Mouse (Mus musculus) cerebellum, adult 8-10 months (tissue): ENCODE measurements around the gene Synrg.

Experiments
- DNase-seq: peaks from one replicate; pipeline ENCODE4 v3.0.0; 2022

The Synrg gene

DNA sequence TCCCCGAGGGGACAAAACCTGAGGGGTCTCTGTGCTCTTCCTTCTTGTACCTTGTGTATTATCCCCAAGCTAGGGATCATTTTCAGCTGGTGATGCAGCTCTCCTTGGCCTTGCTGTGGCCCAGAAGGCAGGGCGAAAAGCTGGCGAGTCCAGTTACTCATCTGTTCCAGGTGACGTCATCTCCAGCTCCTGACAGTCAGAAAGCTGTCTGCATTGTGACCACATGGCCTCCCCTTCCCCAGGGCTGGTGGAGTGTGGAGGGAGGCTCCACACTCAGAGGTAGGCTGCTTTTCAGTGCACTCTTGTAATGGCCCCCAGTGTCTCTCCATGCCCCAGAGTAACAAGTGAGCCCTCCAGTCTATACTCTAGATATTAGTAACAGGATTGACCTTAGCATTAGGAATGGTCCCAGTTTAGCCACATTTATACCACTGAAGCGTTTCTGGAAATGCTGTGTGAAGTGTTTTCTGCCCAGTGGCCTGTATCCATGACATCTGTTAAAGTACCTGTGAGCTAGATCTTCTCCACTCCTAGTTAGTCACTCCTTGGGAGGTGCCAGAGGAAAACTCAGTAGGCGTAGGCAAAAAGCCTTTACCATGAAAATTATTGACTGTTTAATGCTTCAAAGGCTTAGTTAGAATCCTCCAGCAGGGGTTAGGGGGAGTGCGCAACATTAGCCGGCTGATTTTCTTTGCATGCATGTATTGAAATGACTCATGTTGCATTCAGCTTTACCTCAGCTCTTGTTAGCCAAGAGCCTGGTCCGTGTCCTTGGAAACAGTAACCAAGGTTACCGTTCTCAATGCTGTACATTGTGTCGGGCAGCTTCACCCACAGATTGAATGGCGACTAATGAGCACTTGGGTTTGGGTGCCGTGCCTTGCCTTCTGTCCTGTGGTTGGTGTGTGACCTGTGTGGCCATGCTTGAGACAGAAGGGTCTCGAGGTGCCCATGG is 78.9 kb downstream of the Synrg start:
- DNase-seq, result no peak

- DNase-seq, result no peak
Measured at GRCm38 (mm10) chr11:84044988-84045387, 80.8 kb downstream of the Synrg start.

DNA sequence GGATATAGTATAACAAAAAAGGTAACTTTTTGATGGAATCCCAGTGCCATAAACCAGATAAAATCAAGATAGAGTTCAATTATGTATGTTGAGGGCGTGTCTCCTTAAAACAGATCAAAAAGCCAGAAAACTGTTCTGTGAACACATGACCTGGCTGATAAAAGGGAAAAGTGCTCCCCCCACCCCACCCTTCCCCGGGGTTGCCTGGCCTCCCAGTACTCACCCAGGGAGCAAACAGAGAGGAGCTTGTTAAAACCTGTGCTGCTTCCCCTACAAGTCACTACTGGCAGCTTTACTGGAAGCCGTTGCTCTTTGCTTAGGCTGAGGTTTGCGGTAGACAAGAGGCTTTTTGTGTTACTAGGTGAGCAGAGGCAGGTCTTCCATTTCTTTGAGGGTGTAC is 83.0 kb downstream of the Synrg start:
- DNase-seq, result no peak

DNA sequence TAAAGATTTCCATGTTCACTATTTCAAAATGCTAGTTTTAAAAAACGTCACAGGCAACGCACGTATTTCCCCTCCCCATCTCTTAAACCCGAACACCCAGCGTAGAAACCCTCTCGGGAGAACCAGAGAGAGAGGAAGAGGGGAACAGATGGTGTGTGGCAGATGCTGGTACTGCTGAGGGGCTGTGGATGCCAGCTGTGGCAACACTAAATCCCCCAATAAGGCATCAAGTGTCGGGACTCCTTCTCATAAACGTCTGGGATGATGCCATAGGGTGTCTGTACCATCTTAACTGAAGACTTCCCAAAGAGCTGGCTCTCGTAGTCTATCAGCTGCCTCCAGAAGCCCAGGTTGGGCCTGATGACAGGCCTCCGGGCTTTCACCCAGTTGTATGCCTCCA is 84.2 kb downstream of the Synrg start:
- no peak for DNase-seq

- DNase-seq, result no peak
Measured at GRCm38 (mm10) chr11:84053055-84053454, 88.8 kb downstream of the Synrg start.

GRCm38 (mm10) chr11:84053524-84054163 is 89.4 kb downstream of the Synrg start:
- peak; percentile 92 for DNase-seq

- no peak for DNase-seq
Measured at GRCm38 (mm10) chr11:84057418-84057817, 93.2 kb downstream of the Synrg start.

DNA sequence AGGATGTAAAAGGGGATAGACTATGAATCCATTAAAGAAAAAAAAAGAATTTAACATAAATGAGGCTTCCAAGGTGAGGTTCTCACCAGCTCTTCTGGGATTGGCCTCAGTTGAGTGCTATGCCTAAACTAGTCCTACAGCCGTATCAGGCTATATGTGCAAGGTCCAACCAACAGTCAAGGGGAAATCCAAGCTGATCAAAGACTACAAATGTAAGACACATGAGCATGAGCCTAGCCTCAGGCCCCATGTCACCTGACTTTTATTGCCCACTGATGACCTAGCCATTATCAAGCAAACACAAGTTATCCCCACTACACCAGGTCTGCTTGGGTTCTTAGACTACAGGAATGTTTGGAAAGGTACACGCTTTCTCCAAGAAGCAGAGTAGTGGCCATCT is 95.6 kb downstream of the Synrg start:
- DNase-seq, result no peak

DNA sequence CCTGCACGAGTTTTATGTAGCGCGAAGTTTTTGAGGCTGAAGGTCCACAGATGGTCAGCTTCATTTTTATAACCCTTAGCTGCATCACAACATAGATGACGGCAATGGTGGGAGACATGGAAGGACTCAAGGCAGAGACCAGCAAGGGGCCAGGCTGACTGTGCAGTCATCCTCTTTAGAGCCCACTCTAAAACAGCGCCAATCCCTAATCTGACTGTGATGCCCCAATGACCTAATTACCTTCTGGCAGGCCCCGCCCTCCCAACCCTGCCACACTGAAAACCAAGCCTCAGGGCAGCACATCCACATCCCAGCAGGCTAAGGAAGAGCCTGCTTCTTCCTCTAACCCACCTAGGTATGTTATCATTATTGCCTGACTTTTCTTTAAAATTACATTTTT is 96.4 kb downstream of the Synrg start:
- no peak for DNase-seq

GRCm38 (mm10) chr11:84061881-84062280 is 97.7 kb downstream of the Synrg start:
- no peak for DNase-seq

- no peak for DNase-seq
Measured at GRCm38 (mm10) chr11:84062805-84063204, 98.6 kb downstream of the Synrg start.

DNA sequence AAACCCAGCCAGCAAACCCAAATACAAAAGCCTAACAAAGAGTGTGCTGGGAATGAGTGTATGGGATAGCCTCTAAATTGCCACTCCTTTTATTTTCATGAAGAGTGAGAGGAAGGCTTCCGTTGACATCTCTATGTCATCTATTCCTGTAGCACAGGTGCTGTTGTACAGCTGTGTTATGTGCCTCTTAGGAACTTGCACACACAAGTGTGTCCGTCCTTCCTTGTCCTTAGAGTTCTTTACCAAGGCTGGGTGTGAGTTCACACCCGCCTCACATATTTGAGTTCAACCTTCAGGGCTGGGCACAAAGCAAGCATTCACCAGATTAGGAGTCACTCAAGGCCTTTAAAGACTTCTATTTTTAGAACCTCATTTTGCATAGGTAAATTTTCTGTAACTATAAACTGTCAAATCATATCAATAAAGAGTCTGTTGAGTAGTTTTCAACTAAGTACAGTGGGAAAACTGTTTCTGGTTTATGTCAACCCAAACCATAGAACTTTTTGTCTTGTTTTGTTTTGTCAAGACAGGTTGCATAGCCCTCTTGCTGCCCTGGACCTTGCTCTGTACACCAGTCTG is 99.5 kb downstream of the Synrg start:
- no peak for DNase-seq

GRCm38 (mm10) chr11:84066071-84066481 is 101.8 kb downstream of the Synrg start:
- DNase-seq, result peak; percentile 53

DNA sequence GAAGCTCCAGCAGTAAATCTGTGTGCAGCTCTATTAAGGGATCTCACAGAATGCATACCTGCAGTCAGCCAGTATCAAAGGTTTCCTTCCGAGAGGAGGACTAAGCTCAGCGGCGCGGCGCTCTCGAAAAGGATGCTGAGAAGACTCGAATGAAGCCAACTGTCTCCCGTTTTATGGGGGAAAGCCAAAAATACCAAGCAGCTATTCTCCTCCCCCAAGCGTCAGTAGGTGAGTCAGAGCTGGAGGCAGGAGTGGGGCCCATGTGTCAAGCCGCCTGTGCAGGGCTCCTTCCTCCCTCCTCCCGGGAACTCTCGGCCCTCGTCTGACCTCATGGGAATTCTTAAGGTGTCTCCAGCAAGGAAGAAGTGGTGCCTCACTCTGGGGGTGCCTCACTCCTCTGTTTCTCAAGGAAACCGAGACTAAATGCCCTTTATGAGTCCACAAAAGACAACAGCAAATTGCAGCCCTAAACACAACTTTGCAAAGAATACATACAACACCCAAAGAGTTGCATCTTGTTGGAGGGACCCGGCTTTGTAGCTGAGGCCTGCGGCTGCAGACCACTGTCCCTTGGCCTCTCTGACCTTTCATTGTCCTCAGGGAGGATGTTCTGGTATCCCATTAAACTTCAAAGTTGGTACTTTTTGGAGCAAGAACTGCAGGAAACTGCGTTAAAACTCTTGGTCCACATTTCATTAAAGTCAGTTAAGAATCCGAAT is 102.9 kb downstream of the Synrg start:
- peak; percentile 81 for DNase-seq

GRCm38 (mm10) chr11:84067720-84068190 is 103.5 kb downstream of the Synrg start:
- peak; percentile 59 for DNase-seq

DNA sequence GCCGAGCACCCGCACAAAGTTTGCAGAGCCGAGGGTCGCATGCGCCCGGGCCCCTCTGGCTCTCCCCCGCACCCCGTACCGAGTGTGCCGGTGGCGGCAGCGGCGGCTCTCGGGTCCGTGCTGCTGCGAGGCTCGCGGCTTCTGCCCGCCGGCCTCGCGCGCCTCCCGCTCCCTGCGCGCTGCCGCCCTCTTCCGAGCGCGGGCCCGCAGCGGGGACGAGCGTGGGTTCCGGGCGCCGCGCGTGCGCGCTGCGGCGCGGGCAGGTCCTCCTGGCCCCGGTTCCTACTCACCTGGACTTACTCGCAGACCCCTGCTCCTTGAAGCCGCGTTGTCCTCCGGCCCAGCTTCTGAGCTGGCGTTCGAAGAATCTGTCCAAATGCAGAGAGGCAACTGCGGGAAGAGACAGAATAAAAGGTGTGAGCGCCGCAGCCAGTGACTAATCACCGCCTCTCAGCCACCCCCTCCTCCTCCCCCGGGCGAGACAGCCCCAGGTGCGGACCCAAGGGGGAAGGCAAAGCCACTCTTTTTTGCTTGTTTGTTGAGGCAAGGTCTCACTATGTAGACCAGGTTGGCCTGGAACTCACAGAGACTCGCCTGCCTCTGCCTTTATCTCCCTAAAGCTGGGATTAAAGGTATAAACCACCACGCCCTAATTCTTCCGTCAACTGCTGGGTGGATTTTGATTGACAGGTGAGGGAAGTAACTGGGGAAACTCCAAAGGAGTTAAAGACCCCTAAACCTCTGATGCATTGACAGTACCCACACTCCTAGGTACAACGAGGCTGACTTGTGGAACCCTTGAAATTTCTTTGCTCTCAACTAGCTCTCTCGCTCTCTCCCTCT is 104.2 kb downstream of the Synrg start:
- peak; percentile 73 for DNase-seq

DNA sequence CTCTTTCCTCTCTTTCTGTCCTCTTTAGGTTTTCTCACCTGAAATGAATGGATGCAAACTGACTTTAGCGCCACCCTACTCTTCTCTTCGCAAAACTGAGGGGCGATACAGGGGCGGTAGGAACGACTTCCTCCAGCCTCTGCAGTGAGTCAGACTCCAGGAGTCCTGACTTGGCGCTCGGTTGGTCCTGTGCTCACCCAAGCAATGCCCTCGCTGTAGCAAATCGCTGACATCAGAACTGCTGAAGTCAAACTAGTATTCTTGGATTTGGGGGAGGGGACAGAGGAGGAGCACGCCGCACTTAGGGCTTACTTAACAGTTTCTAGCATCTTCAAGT is 104.8 kb downstream of the Synrg start, which contains the start of gene Dusp14:
Gene Dusp14, minus strand, starts transcription at position 228 of the 337 bp plus-strand sequence.
- DNase-seq, result no peak

GRCm38 (mm10) chr11:84072904-84073651 is 108.8 kb downstream of the Synrg start:
- DNase-seq, result no peak

- no peak for DNase-seq
Measured at GRCm38 (mm10) chr11:84073816-84074764, 109.9 kb downstream of the Synrg start.

DNA sequence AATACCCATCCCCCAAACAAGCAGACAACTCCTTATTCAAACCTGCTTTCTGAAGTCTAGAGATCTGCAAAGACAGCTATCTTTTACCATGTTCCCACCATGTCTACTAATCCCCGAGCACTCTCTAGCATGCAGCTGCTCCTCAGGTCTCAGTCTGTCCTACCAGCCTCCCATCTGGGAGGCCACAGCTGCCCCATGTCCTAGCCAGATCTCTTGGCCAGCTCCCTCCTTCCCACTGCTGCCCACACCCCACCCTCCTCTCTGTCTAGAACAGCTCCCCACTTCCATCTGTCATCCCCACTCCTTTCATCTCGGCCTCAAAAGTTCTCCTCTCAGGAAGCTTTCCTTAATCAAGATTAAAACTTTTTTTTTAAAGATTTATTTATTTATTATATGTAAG is 112.8 kb downstream of the Synrg start:
- DNase-seq, result no peak
